Mouse (Mus musculus) liver, embryonic 14.5 days (tissue): ENCODE data around the gene Ddc.

Source experiments
- CTCF ChIP-seq: IDR thresholded peaks from 2 replicates; pipeline ENCODE4 v1.5.1; 2016; ENCODE audit warnings: antibody characterized with exemption, low read depth, control low read depth
- EP300 ChIP-seq: IDR thresholded peaks from 2 replicates; pipeline ENCODE4 v1.6.1; 2016; ENCODE audit warnings: antibody characterized with exemption, low read depth

GRCm38 (mm10) chr11:11844367-11844971, 53.5 kb downstream of the Ddc start:
- TF ChIP-seq CTCF = peak; percentile 74
- no peak for TF ChIP-seq EP300
